Mouse (Mus musculus) MEL (cell line): Measurements from ENCODE around the gene Pdss2.

Source experiments
- JUND ChIP-seq: IDR thresholded peaks from 2 replicates; pipeline ENCODE4 v1.6.1; 2011; ENCODE audit warnings: low read depth, mild to moderate bottlenecking, improper control_type of control experiment, low read length
- USF1 ChIP-seq: IDR thresholded peaks from 2 replicates; pipeline ENCODE4 v1.6.1; 2014; ENCODE audit warnings: low read depth, mild to moderate bottlenecking, inconsistent platforms, low read length, improper control_type of control experiment, moderate library complexity

GRCm38 (mm10) chr10:43173141-43173827 is 48.0 kb upstream of the Pdss2 start:
- no peak for TF ChIP-seq USF1
- TF ChIP-seq JUND = no peak
